Mouse (Mus musculus) thymus, postnatal 14 days (tissue): ENCODE measurements around the gene Odf2l.

Experiments
- DNase-seq: peaks from one replicate; pipeline ENCODE4 v3.0.0; 2021

The Odf2l gene

GRCm38 (mm10) chr3:145142925-145143324 is 24.5 kb downstream of the Odf2l start:
- DNase-seq = no peak

- no peak for DNase-seq
Measured at GRCm38 (mm10) chr3:145143856-145144255, 25.5 kb downstream of the Odf2l start.

- DNase-seq = no peak
Measured at GRCm38 (mm10) chr3:145146871-145147270, 28.5 kb downstream of the Odf2l start.

GRCm38 (mm10) chr3:145147483-145147882 is 29.1 kb downstream of the Odf2l start:
- DNase-seq = no peak

- no peak for DNase-seq
Measured at GRCm38 (mm10) chr3:145147952-145148351, 29.6 kb downstream of the Odf2l start.

GRCm38 (mm10) chr3:145151092-145151491 is 32.7 kb downstream of the Odf2l start:
- DNase-seq = no peak

- no peak for DNase-seq
Measured at GRCm38 (mm10) chr3:145151933-145152332, 33.5 kb downstream of the Odf2l start.

GRCm38 (mm10) chr3:145156883-145157282 is 38.5 kb downstream of the Odf2l start:
- no peak for DNase-seq

- DNase-seq = no peak
Measured at GRCm38 (mm10) chr3:145158441-145158840, 40.1 kb downstream of the Odf2l start.

- DNase-seq = no peak
Measured at GRCm38 (mm10) chr3:145166741-145167140, 48.4 kb downstream of the Odf2l start.

GRCm38 (mm10) chr3:145167766-145168165 is 49.4 kb downstream of the Odf2l start:
- DNase-seq = no peak

GRCm38 (mm10) chr3:145168844-145169696 is 50.7 kb downstream of the Odf2l start:
- no peak for DNase-seq

- no peak for DNase-seq
Measured at GRCm38 (mm10) chr3:145170028-145170427, 51.6 kb downstream of the Odf2l start.

GRCm38 (mm10) chr3:145170604-145171389 is 52.4 kb downstream of the Odf2l start:
- no peak for DNase-seq

GRCm38 (mm10) chr3:145171390-145172060 is 53.1 kb downstream of the Odf2l start:
- DNase-seq = no peak

- DNase-seq = no peak
Measured at GRCm38 (mm10) chr3:145184645-145185044, 66.3 kb downstream of the Odf2l start.

GRCm38 (mm10) chr3:145191972-145192371 is 73.6 kb downstream of the Odf2l start:
- DNase-seq = no peak

GRCm38 (mm10) chr3:145195240-145195923 is 77.0 kb downstream of the Odf2l start:
- DNase-seq = no peak

- DNase-seq = no peak
Measured at GRCm38 (mm10) chr3:145198050-145198449, 79.7 kb downstream of the Odf2l start.
